Mouse (Mus musculus): ENCODE data around the gene Gm20388. TPM values are rescaled to one million over a fixed set of nuclear protein-coding genes. Genes with fewer than 3 reads are reported as not detected.

Gene Gm20388
- total RNA-seq, 2 experiments from 2014 or later: 5.8 TPM; not detected in 1

GRCm38 (mm10) chr8:120126357-120127161, 215.9 kb downstream of the Gm20388 start:
- DNase-seq: peak; percentile 50

DNA sequence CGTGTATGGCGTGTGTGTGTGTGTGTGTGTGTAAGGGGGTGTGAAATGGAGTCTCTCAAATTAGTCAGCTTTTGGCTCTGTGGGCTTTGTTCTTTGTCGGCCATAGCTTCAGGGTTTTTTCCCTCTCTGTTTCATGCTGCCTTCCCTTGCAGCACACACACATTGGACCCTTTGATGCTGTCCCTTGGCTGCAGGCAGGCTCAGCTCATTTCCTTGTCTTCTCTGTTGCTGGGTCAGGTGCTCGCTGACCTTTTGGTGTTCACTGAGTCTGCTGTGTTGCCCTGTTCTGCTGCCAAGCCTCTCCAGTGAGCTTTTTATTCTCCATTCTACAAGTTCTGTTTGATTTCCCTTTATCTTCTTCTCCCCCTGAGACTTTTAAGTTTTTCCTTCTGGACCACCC, 218.9 kb downstream of the Gm20388 start:
- no peak for DNase-seq

DNA sequence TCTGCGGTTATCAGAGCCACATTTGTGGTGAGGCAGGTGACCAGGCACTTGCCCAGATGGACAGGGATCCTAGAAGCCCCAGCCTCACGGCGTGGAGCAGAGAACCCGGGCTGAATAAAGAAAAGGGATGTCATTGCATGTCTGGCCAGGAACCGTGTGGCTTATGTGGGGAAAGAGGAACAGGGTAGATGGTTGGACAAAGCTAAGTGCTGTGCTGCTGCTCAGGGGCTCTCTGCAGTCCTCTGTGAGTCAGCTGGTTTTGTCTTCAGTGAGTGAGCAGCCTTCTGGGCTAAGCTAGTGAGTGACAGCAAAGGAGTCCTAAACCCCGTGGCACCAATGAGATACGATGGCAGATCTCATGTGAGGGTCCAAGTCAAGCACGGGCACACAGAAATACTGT, 220.5 kb downstream of the Gm20388 start:
- no peak for DNase-seq

DNA sequence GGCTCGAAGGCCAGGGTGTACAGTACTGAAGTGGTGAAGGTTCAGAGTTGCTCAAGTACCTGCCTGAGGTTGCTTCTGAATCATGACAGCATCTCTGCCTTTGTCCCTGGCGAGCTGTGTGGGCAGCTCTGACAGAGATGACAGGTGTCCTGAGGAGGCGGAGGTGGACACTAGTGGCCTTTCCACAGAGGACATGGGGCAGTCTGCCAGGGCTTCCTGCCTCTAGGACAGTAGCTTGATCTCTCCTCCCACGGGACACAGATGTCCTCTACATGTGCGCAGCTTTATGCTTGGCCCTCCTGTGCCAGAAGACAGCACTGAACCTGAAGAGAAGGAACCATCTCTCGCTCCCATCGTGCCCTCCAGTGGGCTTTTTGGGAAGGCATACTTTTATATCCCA, 222.5 kb downstream of the Gm20388 start:
- DNase-seq: no peak

DNA sequence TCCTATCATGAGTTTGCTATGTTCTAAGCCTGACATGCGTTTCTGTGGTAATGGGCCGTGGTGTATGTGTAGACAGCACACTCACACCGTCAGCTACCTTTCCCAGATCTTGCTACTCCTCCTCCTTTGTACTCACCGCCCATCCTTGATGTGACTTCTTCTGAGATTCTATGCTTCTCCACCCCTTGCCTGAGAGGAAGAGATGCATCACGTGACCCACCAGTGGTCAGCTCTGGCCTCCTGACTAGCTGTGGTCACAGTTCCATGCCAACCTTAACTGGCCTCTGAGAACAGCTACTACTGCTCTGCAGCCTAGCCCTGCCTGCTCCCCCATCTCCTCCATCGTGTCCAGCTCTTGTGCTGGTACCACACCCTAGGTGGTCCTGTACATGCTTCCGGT, 225.0 kb downstream of the Gm20388 start:
- DNase-seq: no peak

DNA sequence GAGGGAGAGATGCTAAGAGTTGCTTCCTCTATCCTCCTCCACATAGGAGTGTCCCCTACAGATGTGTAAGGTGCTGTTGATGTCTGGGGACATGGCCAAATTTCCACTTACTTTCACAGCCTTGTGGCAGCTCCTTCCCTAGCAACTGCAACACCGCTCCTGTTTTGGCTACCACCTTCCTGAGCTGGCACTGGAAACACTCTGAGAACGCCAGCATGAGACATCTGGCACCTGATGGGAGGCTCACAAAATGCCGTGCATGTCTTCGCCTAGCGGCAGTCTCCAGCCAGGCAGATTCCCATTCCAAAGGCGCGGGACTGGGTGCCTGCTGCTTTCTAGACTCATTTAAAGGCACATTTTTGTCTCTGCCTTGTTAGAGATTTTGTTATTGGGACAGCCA, 226.0 kb downstream of the Gm20388 start:
- peak; percentile 72 for DNase-seq

DNA sequence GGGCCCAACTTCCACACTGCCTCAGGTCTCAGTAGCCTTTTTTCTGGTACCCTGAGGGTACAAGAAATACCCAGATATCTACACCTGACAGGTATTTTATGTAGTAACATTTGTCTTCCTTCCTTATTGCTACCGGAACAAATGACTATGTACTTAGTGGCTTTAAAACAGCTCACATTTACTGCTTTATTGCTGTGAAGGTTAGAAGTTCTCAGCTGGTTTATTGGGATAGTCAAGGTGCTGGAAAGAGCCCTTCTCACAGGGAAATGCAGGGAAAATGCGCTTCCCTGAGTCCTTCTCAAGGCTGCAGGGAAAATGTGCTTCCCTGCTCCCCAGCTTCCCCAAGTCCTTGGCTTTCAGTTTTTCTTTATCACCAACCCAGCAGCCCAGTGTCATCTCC, 228.3 kb downstream of the Gm20388 start:
- DNase-seq: no peak

DNA sequence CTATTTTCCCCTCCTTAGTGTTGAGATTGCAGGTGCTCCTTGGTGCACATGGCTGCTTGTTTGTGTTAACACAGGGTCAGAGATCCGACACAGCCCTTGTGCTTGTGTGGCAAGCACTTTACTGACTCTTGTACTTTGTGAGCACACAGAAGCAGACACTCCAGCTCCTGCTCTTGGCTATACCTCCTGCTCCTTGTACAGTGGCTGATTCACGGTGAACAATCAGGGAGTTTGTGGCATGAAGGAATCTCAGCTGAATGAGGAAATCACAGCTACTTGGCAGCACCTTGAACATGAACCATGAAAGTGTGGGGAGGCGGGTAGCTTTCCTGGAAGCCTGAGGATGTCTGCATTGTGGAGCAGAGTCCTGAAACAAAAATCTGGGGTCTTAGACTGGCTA, 230.1 kb downstream of the Gm20388 start:
- no peak for DNase-seq

GRCm38 (mm10) chr8:120143911-120144651, 233.4 kb downstream of the Gm20388 start:
- peak; percentile 47 for DNase-seq

GRCm38 (mm10) chr8:120144652-120145301, 234.1 kb downstream of the Gm20388 start:
- DNase-seq: no peak

- no peak for DNase-seq
Observed at GRCm38 (mm10) chr8:120146051-120146450, 235.4 kb downstream of the Gm20388 start.

GRCm38 (mm10) chr8:120150028-120150427, 239.4 kb downstream of the Gm20388 start:
- no peak for DNase-seq

DNA sequence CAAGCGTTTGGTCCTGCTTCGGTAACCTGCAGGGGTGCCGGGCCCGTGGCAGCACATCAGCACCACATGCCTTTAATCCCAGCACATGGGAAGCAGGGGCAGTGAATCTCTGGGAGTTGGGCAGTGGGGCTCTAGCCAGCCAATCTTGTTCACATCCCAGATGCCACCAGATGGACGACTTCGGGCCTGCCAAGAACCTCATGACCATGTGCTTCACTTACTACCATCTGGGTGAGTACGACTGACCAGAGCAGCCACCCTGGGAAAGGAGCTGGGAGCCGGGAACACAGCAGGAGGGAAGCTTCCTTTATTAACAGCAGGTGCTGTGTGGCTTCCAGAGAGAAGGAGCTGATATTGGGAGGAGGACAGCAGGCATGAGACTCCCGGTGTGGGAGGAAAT, 240.5 kb downstream of the Gm20388 start:
- no peak for DNase-seq

DNA sequence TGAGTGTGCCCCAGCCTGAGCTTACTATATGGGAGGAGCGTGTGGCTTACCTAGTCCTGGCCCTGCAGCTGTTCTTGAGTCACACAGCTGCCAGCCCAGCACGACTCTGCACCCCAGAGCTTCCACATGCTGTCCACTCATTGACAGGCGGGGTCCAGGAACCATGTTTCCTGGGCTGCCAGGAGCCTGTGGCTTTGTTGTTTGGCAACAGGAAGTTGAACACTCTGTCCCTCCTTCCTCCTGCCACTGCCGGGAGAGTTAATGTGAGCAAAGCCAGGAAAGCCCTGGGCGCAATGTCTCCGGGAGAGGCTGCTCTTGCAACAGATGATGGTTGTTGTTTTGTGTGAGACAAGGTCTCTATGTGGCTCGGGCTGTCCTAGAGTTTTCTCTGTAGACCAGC, 242.0 kb downstream of the Gm20388 start:
- DNase-seq: no peak

GRCm38 (mm10) chr8:120160366-120160765, 249.7 kb downstream of the Gm20388 start:
- no peak for DNase-seq

- DNase-seq: no peak
Observed at GRCm38 (mm10) chr8:120161658-120162403, 251.2 kb downstream of the Gm20388 start.

GRCm38 (mm10) chr8:120162404-120162752, 251.7 kb downstream of the Gm20388 start:
- no peak for DNase-seq

- DNase-seq: no peak
Observed at GRCm38 (mm10) chr8:120163376-120163775, 252.7 kb downstream of the Gm20388 start.

- DNase-seq: no peak
Observed at GRCm38 (mm10) chr8:120164026-120164425, 253.4 kb downstream of the Gm20388 start.

DNA sequence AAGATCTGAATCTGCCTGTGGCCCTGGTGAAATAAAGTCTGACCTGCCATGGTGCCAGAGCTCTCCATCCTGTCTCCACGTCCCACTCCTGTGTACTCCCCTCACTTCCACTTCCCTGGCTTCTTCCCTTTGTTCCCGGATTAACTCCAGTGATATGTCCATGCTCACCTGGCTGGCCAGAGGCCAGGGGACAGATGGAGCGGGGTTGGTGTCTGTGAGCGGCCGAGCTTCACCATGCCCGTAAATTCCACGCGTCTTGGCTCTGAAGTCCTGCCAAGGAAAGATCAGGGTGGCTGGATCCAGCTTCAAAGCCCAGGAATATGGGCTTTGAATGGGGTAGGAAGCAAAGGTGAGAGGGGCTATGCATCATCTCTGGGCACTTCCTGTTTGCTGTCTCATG, 256.5 kb downstream of the Gm20388 start:
- DNase-seq: no peak

DNA sequence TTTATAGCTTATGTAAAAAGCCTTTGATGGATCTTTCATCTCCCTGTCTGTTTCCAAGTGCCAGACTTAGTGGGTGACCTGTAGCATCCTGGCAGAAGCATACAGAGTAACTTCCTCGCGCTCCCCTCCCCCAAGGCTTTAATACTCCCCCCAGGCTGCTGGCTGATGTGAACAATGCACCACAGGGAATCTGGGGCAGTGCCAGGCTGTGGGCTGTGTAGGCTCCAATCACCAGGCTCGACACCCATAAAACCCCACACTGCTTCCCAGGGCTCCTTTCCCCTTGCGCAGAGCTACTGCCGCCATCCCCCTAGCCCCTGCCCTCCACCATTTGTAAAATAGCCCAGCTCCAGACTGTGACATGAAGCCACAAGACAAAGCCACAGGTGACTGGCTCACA, 257.2 kb downstream of the Gm20388 start:
- no peak for DNase-seq

DNA sequence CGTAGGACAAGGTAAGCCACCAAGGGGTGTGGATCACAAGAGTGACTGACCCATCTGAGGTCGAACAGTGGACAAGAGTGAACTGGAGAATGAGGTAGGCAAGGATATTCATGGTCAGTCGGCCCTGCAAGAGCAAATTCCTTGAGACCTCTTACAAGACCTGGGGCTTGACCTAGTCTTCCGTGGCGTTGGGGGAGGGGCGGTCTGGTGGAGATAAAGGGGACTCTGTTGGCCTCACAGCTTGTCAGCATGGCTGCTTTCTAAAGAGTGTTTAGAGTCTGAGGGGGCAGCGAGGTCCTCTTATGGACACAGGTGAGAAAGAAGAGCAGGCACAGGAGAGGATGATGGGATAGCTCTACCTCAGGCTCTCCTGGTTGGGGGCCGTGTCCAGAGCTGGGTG, 258.5 kb downstream of the Gm20388 start:
- no peak for DNase-seq

GRCm38 (mm10) chr8:120173195-120173594, 262.6 kb downstream of the Gm20388 start:
- no peak for DNase-seq

Measured in heart, postnatal 4 days (tissue).